In the genomic region with DNA sequence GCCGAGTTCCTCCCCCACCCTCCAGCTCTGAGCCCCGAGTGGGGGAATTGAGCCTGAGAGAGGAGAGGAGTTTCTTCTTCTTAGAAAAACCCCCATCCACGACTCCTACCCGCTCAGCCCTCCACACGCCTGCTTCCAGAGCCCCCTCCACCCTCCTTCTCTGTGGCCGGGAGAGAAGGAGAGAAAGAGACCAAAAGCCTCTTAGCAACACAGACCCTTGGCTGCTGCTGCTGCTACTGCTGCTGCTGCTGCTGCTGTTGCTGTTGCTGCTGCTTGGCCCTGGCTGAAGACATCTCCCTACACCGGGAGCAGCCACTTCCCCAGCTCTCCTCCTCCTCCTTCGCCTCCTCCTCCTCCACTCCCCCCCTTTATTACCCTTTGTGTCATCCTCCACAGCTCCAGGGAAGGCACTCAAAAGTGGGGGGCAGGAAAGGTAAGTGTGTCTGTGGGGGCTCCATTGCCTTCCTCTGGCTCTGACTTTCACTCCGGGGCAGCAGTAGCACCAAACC, we compare ENCODE assay signal across 1 mouse cellular context.
TF ChIP-seq lines count a peak whose summit lies in the region.

No protein-coding gene starts in this region.

TF ChIP-seq in CH12.LX, 34 proteins besides CTCF, POLR2A, EP300 and RAD21:
- 0 out of 2 replicates have a peak, but pooled peaks have one; percentile 10 for TF ChIP-seq MXI1 (IDR thresholded peaks at IDR 0.05; ENCODE audit: low read depth, low read length)
- TF ChIP-seq BHLHE40 (IDR thresholded peaks at IDR 0.05; ENCODE audit: low read depth, low read length) = no peak
